Mouse (Mus musculus) liver, embryonic 14.5 days (tissue): Measurements from ENCODE around the gene Slx1b.

Experiments
- CTCF ChIP-seq: IDR thresholded peaks from 2 replicates; pipeline ENCODE4 v1.5.1; 2016; ENCODE audit warnings: antibody characterized with exemption, low read depth, control low read depth
- EP300 ChIP-seq: IDR thresholded peaks from 2 replicates; pipeline ENCODE4 v1.6.1; 2016; ENCODE audit warnings: antibody characterized with exemption, low read depth

- no peak for TF ChIP-seq CTCF
- no peak for TF ChIP-seq EP300
Observed at GRCm38 (mm10) chr7:126653991-126654390, 41.6 kb downstream of the Slx1b start.
